Mouse (Mus musculus) MEL (cell line): Measurements from ENCODE around the gene Fxyd5. TPM values are rescaled to one million over a fixed set of nuclear protein-coding genes. Genes with fewer than 3 reads are reported as not detected.
A peak's percentile ranks its signal among the peaks of the same experiment; 100 is the strongest.

Experiments used
- DNase-seq: peaks from one replicate; pipeline ENCODE4 v3.0.0; 2011; ENCODE audit warnings: low read depth, low spot score
- H3K27ac ChIP-seq: 2 replicates; pipeline ENCODE4 v1.5.1; 2012; ENCODE audit warnings: low read depth, mild to moderate bottlenecking, control low read depth, low read length, moderate library complexity; ENCODE audit not compliant: control insufficient read depth
- H3K27me3 ChIP-seq, 2 experiments: fragments of 150-350 bp in 1 of 2; sonication (generic) in 1 of 2; 2 replicates each; pipeline ENCODE4 v1.6.1; 2012; ENCODE audit warnings: low read length in 2 of 2, mild to moderate bottlenecking in 2 of 2, improper control_type of control experiment in 1 of 2, moderate library complexity in 1 of 2; ENCODE audit not compliant: insufficient read depth in 2 of 2, control insufficient read depth in 1 of 2
- H3K36me3 ChIP-seq, 2 experiments: 2 replicates each; pipeline ENCODE4 v1.6.1; 2012 to 2014; ENCODE audit warnings: low read length in 2 of 2, improper control_type of control experiment in 1 of 2, inconsistent platforms in 1 of 2, mild to moderate bottlenecking in 1 of 2; ENCODE audit not compliant: insufficient read depth in 2 of 2, control insufficient read depth in 1 of 2
- H3K4me1 ChIP-seq, 2 experiments: fragments of 150-350 bp in 1 of 2; sonication (generic) in 1 of 2; 2 replicates each; pipeline ENCODE4 v1.6.1; 2012; ENCODE audit warnings: low read length in 2 of 2, improper control_type of control experiment in 1 of 2, mild to moderate bottlenecking in 1 of 2; ENCODE audit not compliant: insufficient read depth in 2 of 2, control insufficient read depth in 1 of 2
- H3K4me3 ChIP-seq, 2 experiments: fragments of 150-350 bp in 1 of 2; sonication (generic) in 1 of 2; 2 replicates each; pipeline ENCODE4 v1.5.1; 2012; ENCODE audit warnings: low read depth in 2 of 2, low read length in 2 of 2, mild to moderate bottlenecking in 2 of 2, moderate library complexity in 2 of 2, control low read depth in 1 of 2, improper control_type of control experiment in 1 of 2; ENCODE audit not compliant: control insufficient read depth in 1 of 2, insufficient read depth in 1 of 2
- H3K79me2 ChIP-seq: 2 replicates; pipeline ENCODE4 v1.6.1; 2012; ENCODE audit warnings: mild to moderate bottlenecking, low read length, moderate library complexity; ENCODE audit not compliant: control insufficient read depth, poor library complexity, insufficient read depth
- H3K9ac ChIP-seq: 2 replicates; pipeline ENCODE4 v1.6.1; 2012; ENCODE audit warnings: low read depth, mild to moderate bottlenecking, control low read depth, low read length, moderate library complexity; ENCODE audit not compliant: control insufficient read depth, poor library complexity, severe bottlenecking
- H3K9me3 ChIP-seq: fragments of 150-350 bp; sonication (generic); replicated peaks from 2 replicates; pipeline ENCODE4 v1.6.1; 2012; ENCODE audit warnings: mild to moderate bottlenecking, low read length, improper control_type of control experiment, moderate library complexity; ENCODE audit not compliant: insufficient read depth
- BHLHE40 ChIP-seq: IDR thresholded peaks from 2 replicates; pipeline ENCODE4 v1.6.1; 2012; ENCODE audit warnings: low read depth, mild to moderate bottlenecking, inconsistent platforms, low read length, improper control_type of control experiment, borderline replicate concordance
- CHD1 ChIP-seq: IDR thresholded peaks from 2 replicates; pipeline ENCODE4 v1.6.1; 2012; ENCODE audit warnings: low read depth, mild to moderate bottlenecking, inconsistent platforms, low read length, improper control_type of control experiment
- CHD2 ChIP-seq: IDR thresholded peaks from 2 replicates; pipeline ENCODE4 v1.6.1; 2011; ENCODE audit warnings: low read length, improper control_type of control experiment
- E2F4 ChIP-seq: IDR thresholded peaks from 2 replicates; pipeline ENCODE4 v1.6.1; 2011; ENCODE audit warnings: low read depth, low read length, improper control_type of control experiment, borderline replicate concordance
- ELF1 ChIP-seq: IDR thresholded peaks from 2 replicates; pipeline ENCODE4 v1.6.1; 2014; ENCODE audit warnings: low read depth, mild to moderate bottlenecking, inconsistent platforms, low read length, improper control_type of control experiment, moderate library complexity
- EP300 ChIP-seq, 2 experiments: IDR thresholded peaks; 2 replicates each; pipeline ENCODE4 v1.6.1; 2011; ENCODE audit warnings: improper control_type of control experiment in 2 of 2, low read length in 2 of 2, low read depth in 1 of 2, mild to moderate bottlenecking in 1 of 2
- ETS1 ChIP-seq: IDR thresholded peaks from 2 replicates; pipeline ENCODE4 v1.6.1; 2012; ENCODE audit warnings: low read depth, mild to moderate bottlenecking, inconsistent platforms, low read length, improper control_type of control experiment, moderate library complexity
- GABPA ChIP-seq: IDR thresholded peaks from 2 replicates; pipeline ENCODE4 v1.6.1; 2012; ENCODE audit warnings: low read depth, mild to moderate bottlenecking, inconsistent platforms, low read length, improper control_type of control experiment, moderate library complexity
- GATA1 ChIP-seq: IDR thresholded peaks from 2 replicates; pipeline ENCODE4 v1.6.1; 2011; ENCODE audit warnings: low read depth, low read length, improper control_type of control experiment
- HCFC1 ChIP-seq: IDR thresholded peaks from 2 replicates; pipeline ENCODE4 v1.6.1; 2012; ENCODE audit warnings: low read depth, mild to moderate bottlenecking, inconsistent platforms, low read length, improper control_type of control experiment, moderate library complexity
- JUND ChIP-seq: IDR thresholded peaks from 2 replicates; pipeline ENCODE4 v1.6.1; 2011; ENCODE audit warnings: low read depth, mild to moderate bottlenecking, improper control_type of control experiment, low read length
- KAT2A ChIP-seq: conservative IDR thresholded peaks from 2 replicates; pipeline ENCODE4 v1.6.1; 2012; ENCODE audit warnings: low read depth, low read length, improper control_type of control experiment, inconsistent platforms
- MAFK ChIP-seq: IDR thresholded peaks from 2 replicates; pipeline ENCODE4 v1.6.1; 2011; ENCODE audit warnings: low read depth, mild to moderate bottlenecking, low read length, improper control_type of control experiment, borderline replicate concordance
- MAZ ChIP-seq: IDR thresholded peaks from 2 replicates; pipeline ENCODE4 v1.6.1; 2012; ENCODE audit warnings: low read depth, mild to moderate bottlenecking, inconsistent platforms, low read length, improper control_type of control experiment
- MEF2A ChIP-seq: IDR thresholded peaks from 2 replicates; pipeline ENCODE4 v1.6.1; 2014; ENCODE audit warnings: low read depth, mild to moderate bottlenecking, inconsistent platforms, low read length, improper control_type of control experiment; ENCODE audit not compliant: poor library complexity, insufficient replicate concordance, severe bottlenecking; ENCODE audit errors: extremely low read depth
- MXI1 ChIP-seq: IDR thresholded peaks from 2 replicates; pipeline ENCODE4 v1.6.1; 2011; ENCODE audit warnings: mild to moderate bottlenecking, low read depth, low read length, improper control_type of control experiment
- MYB ChIP-seq: IDR thresholded peaks from 2 replicates; pipeline ENCODE4 v1.6.1; 2011; ENCODE audit warnings: mild to moderate bottlenecking, low read depth, low read length, improper control_type of control experiment
- MYC ChIP-seq: IDR thresholded peaks from 2 replicates; pipeline ENCODE4 v1.6.1; 2011; ENCODE audit warnings: low read depth, mild to moderate bottlenecking, low read length, improper control_type of control experiment, moderate library complexity
- NELFE ChIP-seq: IDR thresholded peaks from 2 replicates; pipeline ENCODE4 v1.6.1; 2011; ENCODE audit warnings: low read depth, low read length, improper control_type of control experiment
- NRF1 ChIP-seq: IDR thresholded peaks from 2 replicates; pipeline ENCODE4 v1.6.1; 2014; ENCODE audit warnings: low read depth, mild to moderate bottlenecking, inconsistent platforms, low read length, improper control_type of control experiment, moderate library complexity; ENCODE audit not compliant: poor library complexity, insufficient read depth, severe bottlenecking
- POLR2A ChIP-seq, 2 experiments: IDR thresholded peaks; 2 replicates each; pipeline ENCODE4 v1.6.1; 2011 to 2012; ENCODE audit warnings: low read length in 2 of 2, mild to moderate bottlenecking in 2 of 2, control low read depth in 1 of 2, improper control_type of control experiment in 1 of 2, low read depth in 1 of 2, moderate library complexity in 1 of 2; ENCODE audit not compliant: control insufficient read depth in 1 of 2, insufficient read depth in 1 of 2, poor library complexity in 1 of 2
- POLR2AphosphoS2 ChIP-seq: IDR thresholded peaks from 2 replicates; pipeline ENCODE4 v1.6.1; 2011; ENCODE audit warnings: low read length, improper control_type of control experiment
- POLR2AphosphoS5 ChIP-seq: IDR thresholded peaks from 2 replicates; pipeline ENCODE4 v1.6.1; 2012; ENCODE audit warnings: low read depth, borderline replicate concordance, mild to moderate bottlenecking, inconsistent platforms, low read length, moderate library complexity, mixed read lengths
- RCOR1 ChIP-seq: IDR thresholded peaks from 2 replicates; pipeline ENCODE4 v1.6.1; 2012; ENCODE audit warnings: low read depth, mild to moderate bottlenecking, inconsistent platforms, low read length, improper control_type of control experiment
- SIN3A ChIP-seq: IDR thresholded peaks from 2 replicates; pipeline ENCODE4 v1.6.1; 2012; ENCODE audit warnings: low read length, improper control_type of control experiment, inconsistent platforms
- SMC3 ChIP-seq: IDR thresholded peaks from 2 replicates; pipeline ENCODE4 v1.6.1; 2011; ENCODE audit warnings: low read depth, low read length, improper control_type of control experiment
- TBP ChIP-seq: IDR thresholded peaks from 2 replicates; pipeline ENCODE4 v1.8.0; 2011; ENCODE audit warnings: low read depth, low read length, improper control_type of control experiment
- TCF12 ChIP-seq: IDR thresholded peaks from 2 replicates; pipeline ENCODE4 v1.6.1; 2014; ENCODE audit warnings: low read depth, mild to moderate bottlenecking, inconsistent platforms, low read length, improper control_type of control experiment, moderate library complexity
- UBTF ChIP-seq: IDR thresholded peaks from 2 replicates; pipeline ENCODE4 v1.6.1; 2012; ENCODE audit warnings: low read depth, mild to moderate bottlenecking, inconsistent platforms, low read length, improper control_type of control experiment, moderate library complexity, borderline replicate concordance; ENCODE audit not compliant: insufficient read depth
- USF1 ChIP-seq: IDR thresholded peaks from 2 replicates; pipeline ENCODE4 v1.6.1; 2014; ENCODE audit warnings: low read depth, mild to moderate bottlenecking, inconsistent platforms, low read length, improper control_type of control experiment, moderate library complexity
- USF2 ChIP-seq, 2 experiments: IDR thresholded peaks; 2 replicates each; pipeline ENCODE4 v1.6.1; 2011 to 2012; ENCODE audit warnings: improper control_type of control experiment in 2 of 2, low read length in 2 of 2, borderline replicate concordance in 1 of 2, inconsistent platforms in 1 of 2, low read depth in 1 of 2, mild to moderate bottlenecking in 1 of 2; ENCODE audit not compliant: insufficient read depth in 1 of 2
- ZC3H11A ChIP-seq: IDR thresholded peaks from 2 replicates; pipeline ENCODE4 v1.6.1; 2012; ENCODE audit warnings: low read depth, mild to moderate bottlenecking, inconsistent platforms, low read length, improper control_type of control experiment
- ZKSCAN1 ChIP-seq: IDR thresholded peaks from 2 replicates; pipeline ENCODE4 v1.6.1; 2012; ENCODE audit warnings: low read depth, mild to moderate bottlenecking, inconsistent platforms, low read length, improper control_type of control experiment, moderate library complexity
- ZMIZ1 ChIP-seq: IDR thresholded peaks from 2 replicates; pipeline ENCODE4 v1.6.1; 2012; ENCODE audit warnings: low read depth, mild to moderate bottlenecking, inconsistent platforms, low read length, improper control_type of control experiment, moderate library complexity
- ZNF384 ChIP-seq: IDR thresholded peaks from 2 replicates; pipeline ENCODE4 v1.6.1; 2012; ENCODE audit warnings: low read depth, mild to moderate bottlenecking, inconsistent platforms, low read length, improper control_type of control experiment
- polyA plus RNA-seq, 2 experiments: library from polyadenylated mRNA; stranded (reverse) in 1 of 2; unstranded in 1 of 2; fragments of >175 nt in 1 of 2; fragments of >200 nt in 1 of 2; gene quantifications; 2 replicates each; pipeline versions ENCODE4 v1.2.1 to v1.2.4; 2012; ENCODE audit warnings: low replicate concordance in 2 of 2, low read depth in 1 of 2; ENCODE audit not compliant: insufficient read length in 2 of 2, insufficient read depth in 1 of 2, missing spikeins in 1 of 2
- total RNA-seq: library from RNA; depleted of rRNA; stranded (reverse); fragments of 300-350 nt; gene quantifications from 2 replicates; pipeline ENCODE4 v1.2.3, GENCODE M21; 2012

Gene Fxyd5
- total and polyA plus RNA-seq, 3 experiments: 39.4 to 57.5 TPM; not detected in 1

DNA sequence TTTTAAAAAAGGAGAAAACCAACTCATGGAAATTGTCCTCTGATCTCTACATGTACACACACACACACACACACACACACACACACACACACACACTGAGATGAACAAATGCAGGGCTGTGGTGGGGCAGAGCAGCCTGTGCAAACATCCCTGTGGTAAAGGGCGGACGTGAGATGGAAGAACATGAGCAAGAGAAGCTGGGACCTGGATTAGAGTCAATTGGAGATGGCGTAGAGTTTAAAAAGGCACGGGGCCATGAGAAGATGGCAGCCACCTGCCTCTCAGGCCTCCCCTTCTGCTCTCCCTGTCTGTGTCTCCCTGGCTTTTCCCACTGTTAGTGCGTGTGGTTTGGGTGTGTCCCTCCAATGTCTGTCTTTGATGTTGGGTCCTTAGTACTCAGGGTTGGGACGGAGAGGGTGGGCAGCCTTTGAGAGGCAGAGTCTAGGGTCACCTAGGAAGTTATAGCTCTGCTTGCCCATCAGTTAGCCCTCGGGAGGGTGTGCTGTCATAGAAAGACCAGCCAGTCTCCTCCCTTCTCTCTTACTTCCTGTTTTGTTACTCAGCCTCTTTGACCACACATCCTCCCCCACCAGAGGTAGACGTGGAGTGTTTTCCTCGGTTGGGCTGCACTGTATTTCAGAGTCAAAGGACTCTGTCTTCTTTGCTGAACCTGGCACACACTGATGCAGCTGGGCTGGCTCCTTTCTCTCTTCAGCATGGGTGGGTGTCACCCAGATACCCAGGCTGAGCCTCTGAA, 8.7 kb downstream of the Fxyd5 start:
- peak; percentile 37; the same call in 1 of the 2 replicates for TF ChIP-seq ETS1
- no peak for TF ChIP-seq NRF1
- TF ChIP-seq MAZ: 0 out of 2 replicates have a peak, but pooled peaks have one; percentile 18
- TF ChIP-seq MEF2A: no peak
- TF ChIP-seq USF2 (IDR thresholded peaks at IDR 0.05; ENCODE audit: borderline replicate concordance in 1 of 2, insufficient read depth in 1 of 2, low read depth in 1 of 2, low read length in 2 of 2): no peak
- TF ChIP-seq TCF12: no peak
- TF ChIP-seq POLR2A (IDR thresholded peaks at IDR 0.05; ENCODE audit: control insufficient read depth in 1 of 2, insufficient read depth in 1 of 2, low read depth in 1 of 2, low read length in 2 of 2, poor library complexity in 1 of 2): peak in 1 of 2 experiments; percentile 43; a peak in 1 of 4 replicates
- TF ChIP-seq NELFE: no peak; the same call in 1 of the 2 replicates
- 0 out of 2 replicates have a peak, but pooled peaks have one; percentile 12 for TF ChIP-seq TBP
- no peak for TF ChIP-seq MYB
- no peak for TF ChIP-seq ZNF384
- no peak for TF ChIP-seq ZMIZ1
- TF ChIP-seq HCFC1: 0 out of 2 replicates have a peak, but pooled peaks have one; percentile 25
- TF ChIP-seq UBTF: no peak
- 0 out of 4 replicates have a peak, but pooled peaks of 1 of the 2 experiments have one; percentile 43 for TF ChIP-seq EP300 (IDR thresholded peaks at IDR 0.05; ENCODE audit: low read depth in 1 of 2, low read length in 2 of 2)
- no peak for TF ChIP-seq MYC
- TF ChIP-seq BHLHE40: no peak
- TF ChIP-seq POLR2AphosphoS5: no peak
- TF ChIP-seq SMC3: no peak
- TF ChIP-seq CHD1: no peak
- TF ChIP-seq GABPA: no peak
- no peak for TF ChIP-seq MAFK
- no peak for TF ChIP-seq RCOR1
- no peak for TF ChIP-seq ZC3H11A
- peak; percentile 68 for TF ChIP-seq SIN3A
- peak; percentile 29; the same call in 1 of the 2 replicates for TF ChIP-seq USF1
- TF ChIP-seq POLR2AphosphoS2: no peak
- TF ChIP-seq ZKSCAN1: no peak
- peak; percentile 72 for TF ChIP-seq ELF1
- no peak; the same call in 1 of the 2 replicates for TF ChIP-seq MXI1
- no peak for TF ChIP-seq KAT2A
- TF ChIP-seq CHD2: no peak; the same call in 1 of the 2 replicates
- TF ChIP-seq GATA1: peak; percentile 31; the same call in 1 of the 2 replicates
- no peak for TF ChIP-seq E2F4
- no peak for TF ChIP-seq JUND
- Histone ChIP-seq H3K4me3 (peak overlapping the region; percentile 6 to 8; a peak in 2 of 4 replicates), H3K9me3 (no peaks in the 10 kb centered on the region), H3K4me1 (peaks cover 14 to 33% of the 10 kb centered on the region in 2 experiments), H3K9ac (peak overlapping the region; percentile 70), H3K36me3 (peaks cover 0 to 20% of the 10 kb centered on the region in 2 experiments; a peak in 2 of 4 replicates), H3K27ac (peak overlapping the region; percentile 91), H3K79me2 (no peaks in the 10 kb centered on the region; the same call in 1 of the 2 replicates), H3K27me3 (no peaks in the 10 kb centered on the region)
- peak; percentile 81 for DNase-seq
